Mouse (Mus musculus) spleen, adult 2 months (tissue): ENCODE results near the gene Gm4450.
"Not testable (repeated sequence)": the region's sequence is repeated elsewhere in the genome, so short reads cannot be mapped to it uniquely, and the experiment has no call there.

Experiments used
- CTCF ChIP-seq: fragments of 200-500 bp; IDR thresholded peaks from 2 replicates; pipeline ENCODE4 v1.5.1; 2011; ENCODE audit warnings: mild to moderate bottlenecking, inconsistent platforms; ENCODE audit not compliant: insufficient read depth, insufficient read length, insufficient replicate concordance; ENCODE audit errors: extremely low read depth
- POLR2A ChIP-seq: fragments of 200-500 bp; IDR thresholded peaks from 2 replicates; pipeline ENCODE4 v1.6.1; 2011; ENCODE audit warnings: low read depth, low read length, inconsistent platforms

- TF ChIP-seq CTCF, POLR2A: not testable (repeated sequence)
Measured at GRCm38 (mm10) chr3:98471499-98471898, 14.6 kb upstream of the Gm4450 start.
